Mouse (Mus musculus) CH12.LX (cell line): ENCODE results near the gene Tmem39b. TPM values are rescaled to one million over a fixed set of nuclear protein-coding genes. Genes with fewer than 3 reads are reported as not detected.
"Not testable (repeated sequence)": the region's sequence is repeated elsewhere in the genome, so short reads cannot be mapped to it uniquely, and the experiment has no call there.

ENCODE experiments used
- DNase-seq: peaks from one replicate; pipeline ENCODE4 v3.0.0-alpha.2; 2013; ENCODE audit errors: extremely low read depth
- H3K27ac ChIP-seq: 2 replicates; pipeline ENCODE4 v1.5.1; 2012; ENCODE audit warnings: low read depth, mild to moderate bottlenecking, control low read depth, moderate library complexity; ENCODE audit not compliant: insufficient read depth
- H3K27me3 ChIP-seq: replicated peaks from 2 replicates; pipeline ENCODE3; 2012; ENCODE audit warnings: inconsistent platforms
- H3K36me3 ChIP-seq, 2 experiments: replicated peaks in 1 of 2; 2 replicates each; pipeline versions ENCODE3 to v1.6.1; 2012; ENCODE audit warnings: inconsistent platforms in 1 of 2, low read length in 1 of 2, mild to moderate bottlenecking in 1 of 2, mixed read lengths in 1 of 2, moderate library complexity in 1 of 2; ENCODE audit not compliant: control insufficient read depth in 1 of 2, insufficient read depth in 1 of 2
- H3K4me1 ChIP-seq, 2 experiments: 2 replicates each; pipeline ENCODE4 v1.6.1; 2012; ENCODE audit warnings: inconsistent platforms in 1 of 2, moderate library complexity in 1 of 2; ENCODE audit not compliant: insufficient read depth in 2 of 2, control insufficient read depth in 1 of 2
- H3K4me2 ChIP-seq: 2 replicates; pipeline ENCODE4 v1.6.1; 2012; ENCODE audit warnings: low read depth, mild to moderate bottlenecking, control low read depth; ENCODE audit not compliant: poor library complexity, insufficient read depth, severe bottlenecking
- H3K4me3 ChIP-seq, 3 experiments: fragments of 150-350 bp in 1 of 3; sonication (generic) in 1 of 3; replicated peaks in 1 of 3; 2 replicates each; pipeline versions ENCODE3 to v1.5.1; 2011 to 2012; ENCODE audit warnings: low read depth in 2 of 3, low read length in 2 of 3, mild to moderate bottlenecking in 2 of 3, moderate library complexity in 2 of 3, control low read depth in 1 of 3, improper control_type of control experiment in 1 of 3, inconsistent platforms in 1 of 3, mixed read lengths in 1 of 3; ENCODE audit not compliant: poor library complexity in 1 of 3
- H3K79me2 ChIP-seq: replicated peaks from 2 replicates; pipeline ENCODE4 v1.6.1; 2012; ENCODE audit warnings: mild to moderate bottlenecking, moderate library complexity; ENCODE audit not compliant: control insufficient read depth, poor library complexity, insufficient read depth, severe bottlenecking; ENCODE audit errors: extremely low read depth
- H3K9ac ChIP-seq: 2 replicates; pipeline ENCODE4 v1.6.1; 2012; ENCODE audit warnings: low read depth, mild to moderate bottlenecking, control low read depth, moderate library complexity; ENCODE audit not compliant: insufficient read depth
- H3K9me3 ChIP-seq: replicated peaks from 2 replicates; pipeline ENCODE3; 2012; ENCODE audit warnings: low read length, inconsistent platforms, mixed read lengths
- BHLHE40 ChIP-seq: IDR thresholded peaks from 2 replicates; pipeline ENCODE4 v1.6.1; 2011; ENCODE audit warnings: mild to moderate bottlenecking, low read depth, low read length, improper control_type of control experiment
- CHD1 ChIP-seq: IDR thresholded peaks from 2 replicates; pipeline ENCODE4 v1.6.1; 2012; ENCODE audit warnings: low read depth, low read length, improper control_type of control experiment, inconsistent platforms
- CHD2 ChIP-seq: IDR thresholded peaks from 2 replicates; pipeline ENCODE4 v1.6.1; 2011; ENCODE audit warnings: low read length, improper control_type of control experiment
- ELF1 ChIP-seq: IDR thresholded peaks from 2 replicates; pipeline ENCODE4 v1.6.1; 2014; ENCODE audit warnings: low read depth, mild to moderate bottlenecking, inconsistent platforms, low read length, improper control_type of control experiment
- EP300 ChIP-seq: IDR thresholded peaks from 2 replicates; pipeline ENCODE4 v1.6.1; 2011; ENCODE audit warnings: low read length, improper control_type of control experiment
- ETS1 ChIP-seq: conservative IDR thresholded peaks from 2 replicates; pipeline ENCODE4 v1.6.1; 2012; ENCODE audit warnings: low read depth, mild to moderate bottlenecking, inconsistent platforms, low read length, improper control_type of control experiment, moderate library complexity
- GABPA ChIP-seq: IDR thresholded peaks from 2 replicates; pipeline ENCODE4 v1.6.1; 2012; ENCODE audit warnings: low read depth, low read length, improper control_type of control experiment, inconsistent platforms; ENCODE audit not compliant: insufficient replicate concordance
- KAT2A ChIP-seq: IDR thresholded peaks from 2 replicates; pipeline ENCODE4 v1.6.1; 2012; ENCODE audit warnings: low read length, improper control_type of control experiment, inconsistent platforms; ENCODE audit not compliant: insufficient replicate concordance
- MEF2A ChIP-seq: IDR thresholded peaks from 2 replicates; pipeline ENCODE4 v1.6.1; 2014; ENCODE audit warnings: low read depth, mild to moderate bottlenecking, inconsistent platforms, low read length, improper control_type of control experiment, borderline replicate concordance
- MYC ChIP-seq: IDR thresholded peaks from 2 replicates; pipeline ENCODE4 v1.6.1; 2011; ENCODE audit warnings: low read depth, mild to moderate bottlenecking, improper control_type of control experiment, low read length
- PAX5 ChIP-seq: IDR thresholded peaks from 2 replicates; pipeline ENCODE4 v1.6.1; 2012; ENCODE audit warnings: low read length, inconsistent platforms, mixed read lengths
- POLR2A ChIP-seq: IDR thresholded peaks from 2 replicates; pipeline ENCODE4 v1.6.1; 2011; ENCODE audit warnings: low read depth, mild to moderate bottlenecking, improper control_type of control experiment, low read length
- POLR2AphosphoS2 ChIP-seq: IDR thresholded peaks from 2 replicates; pipeline ENCODE4 v1.6.1; 2011; ENCODE audit warnings: low read depth, low read length, improper control_type of control experiment
- RAD21 ChIP-seq: IDR thresholded peaks from 2 replicates; pipeline ENCODE4 v1.6.1; 2011; ENCODE audit warnings: low read depth, mild to moderate bottlenecking, low read length, improper control_type of control experiment, moderate library complexity
- SMC3 ChIP-seq: IDR thresholded peaks from 2 replicates; pipeline ENCODE4 v1.6.1; 2011; ENCODE audit warnings: low read depth, low read length, improper control_type of control experiment
- UBTF ChIP-seq: IDR thresholded peaks from 2 replicates; pipeline ENCODE4 v1.6.1; 2012; ENCODE audit warnings: low read depth, mild to moderate bottlenecking, inconsistent platforms, low read length, improper control_type of control experiment, moderate library complexity
- USF2 ChIP-seq: conservative IDR thresholded peaks from 2 replicates; pipeline ENCODE4 v1.6.1; 2011; ENCODE audit warnings: low read depth, low read length, improper control_type of control experiment
- ZC3H11A ChIP-seq: IDR thresholded peaks from 2 replicates; pipeline ENCODE4 v1.6.1; 2012; ENCODE audit warnings: low read depth, mild to moderate bottlenecking, inconsistent platforms, low read length, improper control_type of control experiment
- ZNF384 ChIP-seq: IDR thresholded peaks from 2 replicates; pipeline ENCODE4 v1.6.1; 2012; ENCODE audit warnings: low read depth, low read length, improper control_type of control experiment, inconsistent platforms
- dilution Hi-C: fragments of 300-500 bp; cut with MboI; formaldehyde crosslinking; loops from 2 replicates; pipeline ENCODE4 v1.14.3; 2020; ENCODE audit warnings: low sequenced_read_pairs; ENCODE audit not compliant: extremely low pct_unique_long_range_greater_than_20kb, extremely low pct_ligation_motif_present
- in situ Hi-C: fragments of 300-500 bp; cut with MboI; formaldehyde crosslinking; loops from 3 replicates; pipeline ENCODE4 v1.14.3; 2019; ENCODE audit warnings: low sequenced_read_pairs, low pct_ligation_motif_present, low pct_unique_long_range_greater_than_20kb, mixed read lengths
- polyA plus RNA-seq: library from polyadenylated mRNA; unstranded; fragments of >175 nt; gene quantifications from 2 replicates; pipeline ENCODE4 v1.2.1, GENCODE M21; 2012; ENCODE audit warnings: low read depth; ENCODE audit not compliant: insufficient read length
- total RNA-seq, 2 experiments: library from RNA; depleted of rRNA; stranded (reverse); fragments of 300-350 nt in 1 of 2; fragments of >200 nt in 1 of 2; gene quantifications; 2 replicates each; pipeline ENCODE4 v1.2.3; 2012 to 2014

Tmem39b gene
- total and polyA plus RNA-seq, 3 experiments = 11.3 to 37.7 (median 14.6) TPM

- TF ChIP-seq MEF2A (0 out of 2 replicates have a peak, but pooled peaks have one; percentile 21), PAX5 (no peak), EP300 (no peak), ETS1 (no peak), POLR2AphosphoS2 (peak; percentile 85), USF2 (no peak), CHD1 (no peak), BHLHE40 (0 out of 2 replicates have a peak, but pooled peaks have one; percentile 31), ZC3H11A (no peak), ELF1 (peak; percentile 60; the same call in 1 of the 2 replicates), MYC (0 out of 2 replicates have a peak, but pooled peaks have one; percentile 58), SMC3 (peak; percentile 79), ZNF384 (no peak), GABPA (no peak), CHD2 (no peak), POLR2A (no peak)
- TF ChIP-seq, all 38 proteins: peak for 13
These were observed 5.1 kb upstream of the Tmem39b start (continued) for GRCm38 (mm10) chr4:129701503-129702377.

GRCm38 (mm10) chr4:129700661-129701060 lies 4.0 kb upstream of the Tmem39b start:
- Histone ChIP-seq H3K36me3 (peaks cover 17 to 46% of the 10 kb centered on the region in 2 experiments), H3K4me1 (peaks cover 5 to 27% of the 10 kb centered on the region in 2 experiments)
- H3K4me2 ChIP-seq, H3K27me3 ChIP-seq, H3K4me3 ChIP-seq, dilution Hi-C loops, H3K27ac ChIP-seq, H3K79me2 ChIP-seq, DNase-seq, H3K9me3 ChIP-seq, H3K9ac ChIP-seq: not testable (repeated sequence)
- in situ Hi-C loops = loop anchor here (5.0 to 25.0 kb wide), 3 partner anchors 72 to 387 kb away; no protein-coding TSS in a partner anchor

- no peaks in the 10 kb centered on the region for H3K27me3 ChIP-seq
- no peak overlapping the region for H3K4me2 ChIP-seq
- H3K4me1 ChIP-seq = peaks cover 5 to 31% of the 10 kb centered on the region in 2 experiments
- dilution Hi-C loops (no loop called here), in situ Hi-C loops (loop anchor here (5.0 to 25.0 kb wide), 3 partner anchors 72 to 387 kb away; no protein-coding TSS in a partner anchor)
- no peak overlapping the region for H3K9ac ChIP-seq
- H3K4me3 ChIP-seq = no peak overlapping the region
- H3K9me3 ChIP-seq = no peaks in the 10 kb centered on the region
- peaks cover 4% of the 10 kb centered on the region; the same call in 1 of the 2 replicates for H3K79me2 ChIP-seq
- no peak for DNase-seq
- H3K27ac ChIP-seq = no peak overlapping the region
- TF ChIP-seq RAD21 (no peak), ETS1 (no peak), UBTF (no peak), KAT2A (no peak), ZC3H11A (no peak)
- H3K36me3 ChIP-seq = peaks cover 17 to 41% of the 10 kb centered on the region in 2 experiments
These were observed 3.6 kb upstream of the Tmem39b start for GRCm38 (mm10) chr4:129700216-129700615.
